Mouse (Mus musculus) frontal cortex, adult 2 months (tissue): ENCODE data around the gene Spata25. TPM values are rescaled to one million over a fixed set of nuclear protein-coding genes. Genes with fewer than 3 reads are reported as not detected.
"Not testable (repeated sequence)": the region's sequence is repeated elsewhere in the genome, so short reads cannot be mapped to it uniquely, and the experiment has no call there.

Experiments
- DNase-seq, 2 experiments: peaks; one replicate each; pipeline ENCODE4 v3.0.0; 2022; ENCODE audit warnings: low spot score in 1 of 2; ENCODE audit errors: extremely low spot score in 1 of 2
- polyA plus RNA-seq: library from polyadenylated mRNA; depleted of rRNA; stranded (reverse); fragments of >200 nt; gene quantifications from 2 replicates; pipeline ENCODE4 v1.2.3, GENCODE M21; 2012

The Spata25 gene
- polyA plus RNA-seq, 1 experiment = not detected

DNA sequence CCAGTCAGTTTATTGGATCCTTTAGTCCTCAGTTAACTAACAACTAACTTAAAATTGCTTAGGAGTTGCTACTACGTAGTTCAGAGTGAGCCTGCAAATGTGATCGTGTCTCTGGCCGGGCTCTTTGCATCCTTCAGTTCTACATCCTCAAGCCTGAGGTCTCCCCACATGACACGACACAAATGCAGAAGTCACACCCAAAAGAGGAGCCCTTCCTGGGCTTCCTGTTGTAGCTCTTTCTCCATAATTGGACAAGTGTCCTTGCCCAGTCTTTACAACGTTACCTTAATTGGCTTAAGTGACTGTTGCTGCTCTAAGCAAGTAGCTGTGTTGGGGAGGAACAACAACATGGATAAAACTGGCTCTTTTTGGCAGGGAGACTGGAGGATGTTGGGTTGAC is 13.0 kb downstream of the Spata25 start:
- no peak for DNase-seq

DNA sequence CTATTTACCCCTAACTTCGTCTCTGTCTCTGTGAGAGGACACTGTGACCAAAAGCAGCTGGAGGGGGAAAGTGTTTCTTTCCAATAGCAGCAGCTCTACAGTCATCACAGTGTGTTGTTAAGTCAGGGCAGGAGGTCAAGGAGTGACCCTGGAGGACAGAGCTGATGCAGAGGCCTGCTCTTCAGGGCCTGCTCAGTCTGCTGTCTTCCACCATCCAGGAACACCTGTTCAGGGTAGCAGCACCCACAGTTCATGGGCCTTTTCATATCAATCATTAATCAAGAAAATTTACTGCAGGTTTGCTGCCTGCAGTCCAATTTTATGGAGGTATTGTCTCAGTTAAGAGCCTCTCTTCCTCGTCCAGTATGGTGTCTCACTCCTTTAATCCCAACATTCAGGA is 14.8 kb downstream of the Spata25 start:
- DNase-seq = no peak

DNA sequence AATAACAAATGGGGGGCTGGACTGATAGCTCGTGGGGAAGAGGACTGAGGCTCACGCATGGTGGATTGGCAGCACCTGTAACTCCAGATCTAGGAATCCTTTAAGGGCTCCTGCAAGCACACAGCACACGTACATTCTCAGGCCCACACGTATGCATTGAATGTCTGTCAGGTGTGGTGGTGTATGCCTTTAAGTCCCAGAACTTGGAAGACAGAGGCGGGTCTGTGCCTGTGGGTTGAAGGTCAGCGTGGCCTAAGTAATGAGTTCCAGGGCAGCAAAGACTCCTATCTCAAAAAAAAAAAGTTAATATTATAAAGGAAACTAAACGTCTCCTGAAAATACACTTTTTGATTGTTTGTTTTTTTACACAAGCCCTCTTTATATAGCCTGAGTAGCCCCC is 21.7 kb downstream of the Spata25 start:
- DNase-seq = no peak

DNA sequence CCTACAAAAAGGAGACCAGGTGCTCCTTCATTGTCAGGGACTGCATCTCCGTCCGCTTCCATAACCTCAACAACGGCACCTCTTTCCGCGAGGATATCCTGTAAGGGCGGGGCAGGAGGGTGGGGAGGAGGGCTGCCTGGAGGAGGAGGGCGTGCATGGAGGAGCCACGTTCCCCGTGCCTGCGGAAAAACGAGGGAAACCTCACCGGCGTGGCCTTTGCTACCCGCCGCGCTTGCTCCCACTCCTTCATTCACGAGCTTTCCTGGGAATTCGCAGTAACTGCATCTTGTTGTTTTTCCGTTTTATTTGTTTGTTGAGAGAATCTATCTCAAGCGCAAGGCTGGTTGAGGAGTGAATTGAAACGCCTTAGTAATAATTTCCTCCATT is 23.0 kb downstream of the Spata25 start:
- no peak for DNase-seq

DNA sequence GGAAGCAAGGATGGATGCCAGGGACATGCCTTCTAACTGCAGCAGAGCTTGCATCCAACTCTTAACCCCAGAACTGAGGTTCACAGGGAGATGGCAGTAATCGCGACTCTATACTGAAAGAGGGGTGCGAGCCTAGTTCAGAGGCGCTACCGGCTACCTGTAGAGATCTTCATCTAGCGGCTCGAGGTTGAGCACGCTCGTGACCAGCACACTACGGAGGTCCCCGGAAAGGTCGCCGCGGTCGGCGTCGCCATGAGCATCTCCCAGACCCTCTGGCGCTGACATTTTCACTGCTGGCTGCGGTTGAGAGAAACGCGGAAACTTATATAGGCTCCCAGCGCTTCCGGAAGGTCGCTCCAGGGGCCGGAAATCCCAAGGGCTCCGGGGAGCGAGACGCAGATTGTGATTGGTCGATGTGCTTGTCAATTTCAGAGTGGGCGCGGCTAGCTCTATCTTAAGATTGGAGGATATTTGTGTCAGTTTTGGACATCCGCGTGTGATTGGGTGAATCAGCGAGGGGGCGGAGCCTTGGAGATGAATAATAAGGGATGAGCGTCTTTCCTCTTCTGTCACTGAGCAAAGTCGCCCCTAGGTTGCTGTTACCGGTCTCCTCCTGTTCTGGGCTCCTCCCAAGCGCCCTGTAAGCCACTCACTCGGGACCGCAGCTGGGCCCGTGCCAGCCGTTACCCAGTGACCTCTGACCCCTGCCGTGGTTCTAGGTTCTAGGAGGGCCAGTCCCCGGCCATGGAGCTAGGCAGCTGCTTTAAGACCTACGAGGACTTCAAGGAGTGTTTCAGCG is 23.6 kb downstream of the Spata25 start, which contains the start of the genes Acot8 and Zswim3:
TSS of gene Acot8 (minus strand) at position 350 of the 799 bp plus-strand sequence.
TSS of gene Zswim3 (plus strand) at position 566 of the 799 bp plus-strand sequence.
- peak; percentile 98 to 100 for DNase-seq

DNA sequence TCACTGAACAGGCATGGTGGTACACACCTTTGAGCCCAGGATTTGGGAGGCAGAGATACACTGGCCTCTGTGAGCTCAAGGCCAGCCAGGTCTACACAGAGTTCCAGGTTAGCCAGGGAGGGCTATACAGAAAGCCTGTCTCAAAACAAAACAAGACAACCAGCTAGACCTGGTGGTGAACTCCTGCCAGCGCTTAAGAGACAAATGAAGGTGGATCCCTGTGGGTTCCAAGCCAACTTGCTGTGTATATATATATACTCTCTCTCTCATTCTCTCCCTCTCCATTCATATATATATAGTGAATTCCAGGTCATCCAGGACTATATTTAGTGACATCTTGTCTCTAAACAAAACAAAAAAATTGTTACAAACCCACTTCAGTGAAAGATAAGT is 24.4 kb downstream of the Spata25 start:
- no peak for DNase-seq

DNA sequence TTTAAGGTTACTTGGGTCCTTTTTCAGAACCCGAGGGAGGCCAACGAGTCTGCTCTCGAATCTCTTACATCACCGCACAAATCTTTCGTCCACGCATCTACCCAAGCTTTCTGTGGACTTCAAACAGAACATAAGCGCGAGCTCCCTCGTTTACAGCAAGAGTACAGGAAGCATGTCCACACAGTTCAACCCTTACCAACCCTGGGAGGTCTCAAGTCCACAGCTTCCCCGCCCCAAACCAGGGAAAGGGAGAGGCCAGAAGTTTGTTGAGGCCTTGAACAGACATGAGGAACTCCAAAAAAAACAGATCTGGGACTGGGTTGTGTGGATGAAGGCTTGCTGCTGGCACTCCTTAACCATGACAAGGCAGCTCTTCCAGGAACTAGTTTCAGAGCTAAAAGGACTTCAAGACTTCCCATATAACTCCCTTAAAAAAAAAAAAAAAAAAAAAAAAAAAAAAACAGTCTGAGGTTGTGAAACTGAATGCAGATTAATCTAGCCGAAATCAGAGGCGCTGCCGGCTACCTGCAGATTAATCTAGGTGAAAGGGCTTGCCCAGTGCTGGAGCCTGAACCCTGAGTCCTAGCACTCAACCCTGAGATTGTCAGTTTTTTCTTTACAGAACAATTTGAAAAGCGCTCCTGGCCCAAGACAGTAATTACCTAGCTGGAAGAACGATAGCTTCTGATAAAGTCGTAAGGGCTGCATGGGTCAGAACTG is 25.0 kb downstream of the Spata25 start:
- no peak for DNase-seq

DNA sequence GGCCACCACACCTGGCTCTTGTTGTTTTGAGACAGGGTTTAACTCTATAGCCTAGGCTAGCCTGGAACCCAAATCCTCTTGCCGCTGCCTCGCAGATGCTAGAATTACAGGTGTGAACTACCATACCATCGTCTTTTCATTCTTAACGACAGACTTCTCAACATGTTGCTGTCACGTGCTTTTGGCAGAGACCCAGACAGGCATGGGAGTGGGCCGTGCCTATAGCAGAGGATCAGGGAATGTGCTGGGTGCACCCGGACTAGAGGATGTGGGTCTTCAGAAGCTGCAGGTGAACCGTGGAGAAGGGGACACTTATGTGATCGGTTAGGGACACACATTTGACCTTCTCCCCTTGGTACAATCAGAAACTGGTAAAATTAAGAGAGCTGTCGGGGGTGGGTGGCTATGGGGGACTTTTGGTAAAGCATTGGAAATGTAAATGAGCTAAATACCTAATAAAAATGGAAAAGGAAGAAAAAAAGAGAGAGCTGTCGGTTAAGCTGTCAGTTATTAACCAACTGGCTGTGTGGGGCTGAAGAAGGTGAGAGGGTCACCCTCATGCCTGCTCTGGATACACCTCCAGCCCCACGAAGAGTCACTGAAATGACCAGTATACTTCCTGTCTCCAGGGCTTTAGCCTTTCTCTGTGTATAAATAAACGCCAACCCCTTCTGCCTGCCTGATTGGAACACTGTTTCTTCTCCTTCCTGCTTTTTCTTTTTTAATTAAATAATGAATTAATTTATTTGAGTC is 27.9 kb downstream of the Spata25 start:
- no peak for DNase-seq

DNA sequence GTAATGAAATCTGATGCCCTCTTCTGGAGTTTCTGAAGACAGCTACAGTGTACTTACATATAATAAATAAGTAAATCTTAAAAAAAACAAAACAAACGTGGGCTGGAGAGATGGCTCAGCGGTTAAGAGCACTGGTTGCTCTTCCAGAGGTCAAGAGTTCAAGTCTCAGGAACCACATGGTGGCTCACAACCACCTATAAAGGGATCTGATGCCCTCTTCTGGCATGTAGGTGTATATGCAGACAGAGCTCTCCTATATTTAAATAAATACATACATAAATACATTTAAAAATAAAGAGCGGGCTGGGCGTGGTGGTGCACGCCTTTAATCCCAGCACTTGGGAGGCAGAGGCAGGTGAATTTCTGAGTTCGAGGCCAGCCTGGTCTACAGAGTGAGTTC is 29.8 kb downstream of the Spata25 start:
- DNase-seq = not testable (repeated sequence)

DNA sequence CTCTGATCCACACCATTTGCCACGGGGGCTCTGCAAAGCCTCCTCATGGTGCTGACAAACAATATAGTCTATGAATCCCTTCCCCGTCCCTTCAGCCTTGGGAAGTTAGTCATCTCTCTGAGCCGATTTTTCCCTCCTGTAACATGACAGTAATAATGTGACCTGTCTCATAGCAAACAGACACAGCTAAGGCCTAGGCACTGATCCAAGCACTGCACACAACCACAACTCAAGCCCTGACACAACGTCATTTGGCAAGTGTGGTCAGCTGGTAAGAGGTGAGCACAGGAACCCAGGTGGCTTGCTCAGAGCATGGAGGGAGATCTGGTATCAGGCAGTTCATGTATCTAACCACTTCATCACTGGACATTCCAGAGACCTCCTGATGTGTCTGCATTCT is 32.5 kb downstream of the Spata25 start:
- DNase-seq = no peak

DNA sequence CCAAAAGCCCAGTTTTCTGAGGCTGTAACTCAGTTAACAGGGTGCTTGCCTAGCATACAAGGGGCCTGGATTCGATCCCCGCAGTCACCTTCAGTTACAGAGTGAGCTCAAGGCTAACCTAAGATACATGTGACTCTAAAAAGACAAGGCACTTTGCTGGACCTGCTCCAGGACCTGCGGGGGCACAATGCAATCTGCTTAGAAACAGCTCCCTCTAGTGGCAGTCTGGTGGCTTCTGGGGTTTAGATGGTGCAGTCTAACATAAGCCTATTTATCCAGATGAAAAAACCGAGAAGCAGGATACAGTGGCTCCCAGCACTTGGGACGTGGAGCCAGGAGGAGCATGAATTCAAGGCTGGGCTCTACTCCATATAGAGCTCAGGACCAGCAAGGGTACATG is 34.0 kb downstream of the Spata25 start:
- DNase-seq = peak; percentile 65 to 96

DNA sequence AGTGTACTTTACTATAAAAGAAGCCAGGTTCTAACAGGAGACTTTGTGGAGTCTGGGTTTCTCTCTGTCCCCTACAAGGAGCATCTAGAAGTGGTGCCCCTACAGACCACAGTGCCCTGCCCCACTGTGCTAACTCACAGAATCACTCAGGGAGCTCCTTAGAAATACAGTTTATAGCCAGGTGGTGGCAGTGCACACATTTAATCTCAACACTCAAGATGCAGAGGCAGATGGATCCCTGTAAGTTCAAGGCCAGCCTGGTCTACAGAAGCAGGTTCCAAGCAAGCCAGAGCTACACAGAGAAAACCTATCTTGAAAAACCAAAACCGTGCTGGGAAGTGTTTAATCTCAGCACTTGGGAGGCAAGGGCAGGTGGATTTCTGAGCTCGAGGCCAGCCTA is 34.6 kb downstream of the Spata25 start:
- peak in 1 of 2 experiments; percentile 28 for DNase-seq

DNA sequence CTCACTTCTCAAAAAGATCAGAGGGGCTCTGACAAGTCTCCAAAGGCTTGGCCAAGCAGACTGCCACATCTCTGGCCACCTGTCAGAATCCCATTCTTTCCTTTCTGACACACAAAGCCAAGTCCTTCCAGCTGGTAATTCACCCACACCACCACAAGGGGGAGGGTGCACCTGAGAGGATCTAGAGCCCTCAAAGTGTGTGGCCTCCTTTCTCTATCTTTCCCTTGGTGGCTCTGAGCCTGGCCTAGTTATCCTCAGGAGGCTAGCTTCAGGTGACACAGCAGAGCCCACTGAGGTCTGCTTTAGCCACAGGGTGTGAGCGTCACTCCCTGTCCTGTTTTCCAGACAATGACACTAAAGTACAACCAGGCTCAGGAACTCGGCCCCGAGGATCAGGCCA is 35.1 kb downstream of the Spata25 start:
- DNase-seq = peak in 1 of 2 experiments; percentile 74

DNA sequence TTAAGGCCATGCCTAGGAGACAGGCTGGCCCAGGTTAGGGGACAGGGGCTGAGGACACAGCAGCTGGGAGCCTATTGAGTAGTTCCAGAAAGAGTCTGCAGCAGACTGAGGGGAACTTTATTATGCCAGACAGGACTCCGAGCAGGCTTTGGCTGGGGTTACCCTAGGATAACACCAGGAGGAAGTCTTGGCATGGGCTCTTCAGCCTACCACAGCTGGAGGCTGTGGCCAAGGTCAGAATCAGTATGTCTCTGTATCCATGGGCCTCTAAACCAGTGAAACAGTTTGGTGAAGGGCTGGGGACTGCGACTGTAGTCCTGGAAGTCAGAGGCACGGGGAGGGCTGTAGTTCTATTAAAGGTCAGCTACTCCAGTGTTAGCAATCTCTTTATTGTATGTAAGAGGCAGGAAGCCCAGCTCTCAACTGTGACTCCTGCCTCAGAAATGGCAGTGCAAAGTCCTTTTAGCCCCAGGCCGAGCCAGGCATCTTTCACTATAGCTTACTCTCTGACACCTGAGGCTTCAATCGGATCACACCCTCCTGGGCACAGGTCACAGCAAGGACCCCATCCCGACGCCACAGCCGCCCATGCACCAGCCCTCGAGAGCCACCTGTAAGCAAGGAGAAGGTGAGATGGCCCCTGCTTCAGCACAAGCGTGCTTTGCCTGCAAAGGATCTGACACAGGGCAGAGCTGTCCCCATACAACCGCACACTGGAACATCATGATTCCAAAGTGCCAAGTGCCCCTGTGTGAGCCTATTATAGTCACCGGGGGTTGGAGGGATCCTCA is 35.7 kb downstream of the Spata25 start:
- DNase-seq = no peak

DNA sequence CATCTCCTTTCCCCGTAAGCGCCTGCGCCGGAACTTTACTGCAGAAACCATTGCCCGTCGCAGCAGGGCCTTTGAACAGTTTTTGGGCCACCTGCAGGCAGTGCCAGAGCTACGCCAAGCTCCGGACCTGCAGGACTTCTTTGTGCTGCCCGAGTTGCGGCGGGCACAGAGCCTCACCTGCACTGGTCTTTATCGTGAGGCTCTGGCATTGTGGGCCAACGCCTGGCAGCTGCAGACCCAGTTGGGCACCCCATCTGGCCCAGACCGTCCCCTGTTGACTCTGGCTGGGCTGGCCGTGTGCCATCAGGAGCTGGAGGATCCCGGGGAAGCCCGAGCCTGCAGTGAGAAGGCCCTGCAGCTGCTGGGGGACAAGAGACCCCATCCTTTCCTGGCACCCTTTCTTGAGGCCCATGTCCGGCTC is 36.5 kb downstream of the Spata25 start:
- DNase-seq = no peak

DNA sequence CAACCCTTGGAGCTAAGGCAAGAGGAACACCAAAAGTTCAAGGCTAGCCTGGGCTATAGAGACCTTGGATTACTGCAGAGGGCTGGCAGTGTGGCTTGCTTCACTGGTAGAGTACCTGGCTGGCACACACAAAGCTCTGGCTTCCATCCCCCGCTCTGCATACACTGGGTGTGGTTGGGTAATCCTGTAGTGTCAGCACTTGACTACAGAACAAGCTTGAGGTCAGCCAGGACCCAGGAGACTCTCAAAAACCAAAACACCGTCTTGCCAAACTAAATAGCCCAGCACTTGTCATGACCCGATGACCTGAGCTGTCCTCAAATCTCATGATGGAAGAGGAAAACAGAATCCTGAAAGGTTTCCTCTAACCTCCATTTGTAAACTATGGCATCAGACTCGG is 37.9 kb downstream of the Spata25 start:
- no peak for DNase-seq

DNA sequence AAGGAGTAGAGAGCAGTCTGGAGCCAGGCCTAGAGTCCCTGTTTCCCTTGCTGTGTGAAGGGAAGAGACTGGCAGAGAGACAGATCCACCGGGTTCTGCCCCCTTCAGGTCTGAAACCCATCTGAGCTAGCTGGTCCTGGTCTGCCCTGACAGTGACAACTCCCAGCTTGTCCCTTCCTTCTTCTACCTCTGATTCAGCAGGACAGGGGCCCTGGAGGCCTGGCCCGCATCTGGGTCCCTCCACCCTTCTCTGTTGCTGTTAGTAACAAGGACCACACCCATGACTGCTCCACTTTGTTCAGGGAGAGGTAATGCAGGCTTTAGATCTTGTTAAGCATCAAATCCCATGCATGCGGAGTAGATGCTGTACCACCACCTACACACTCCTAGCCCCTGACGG is 39.9 kb downstream of the Spata25 start:
- DNase-seq = no peak

DNA sequence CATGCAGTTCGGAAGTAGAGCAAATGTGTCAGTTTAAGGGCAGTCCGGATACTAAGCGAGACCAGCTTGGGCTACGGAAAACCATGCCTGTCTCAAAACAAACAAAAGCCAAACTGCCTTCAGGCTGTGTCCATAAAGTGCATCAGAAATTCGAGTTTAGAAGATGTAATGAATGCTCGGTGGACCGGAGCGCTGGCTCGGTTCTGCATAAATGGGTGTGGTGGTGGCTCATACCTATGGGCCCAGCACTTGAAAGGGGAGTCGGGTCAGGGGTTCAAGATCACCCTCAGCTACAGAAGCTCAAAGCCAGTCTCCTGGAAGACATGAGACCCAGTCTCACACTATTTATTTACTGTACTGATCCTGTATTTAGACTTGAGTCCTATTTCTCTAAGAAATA is 40.6 kb downstream of the Spata25 start:
- DNase-seq = no peak

DNA sequence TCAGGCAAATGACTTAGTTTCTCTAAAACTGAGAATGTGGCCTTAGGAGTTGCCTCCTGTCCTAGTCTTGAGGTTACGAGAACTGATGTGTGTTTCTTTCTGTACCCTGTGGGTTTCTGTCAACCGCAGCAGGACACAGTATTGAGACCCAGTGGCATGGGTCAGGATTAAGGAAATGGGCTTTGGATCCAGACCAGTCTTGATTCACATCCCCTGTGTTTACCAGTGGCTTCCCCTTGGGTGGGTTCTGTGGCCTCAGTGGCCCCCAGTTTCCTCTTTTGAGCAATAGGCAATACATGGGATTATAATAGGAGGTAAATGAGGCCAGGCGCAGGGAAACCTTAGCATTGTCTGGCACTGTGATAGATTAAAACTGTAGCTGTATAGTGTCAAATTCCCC is 41.3 kb downstream of the Spata25 start:
- no peak for DNase-seq

DNA sequence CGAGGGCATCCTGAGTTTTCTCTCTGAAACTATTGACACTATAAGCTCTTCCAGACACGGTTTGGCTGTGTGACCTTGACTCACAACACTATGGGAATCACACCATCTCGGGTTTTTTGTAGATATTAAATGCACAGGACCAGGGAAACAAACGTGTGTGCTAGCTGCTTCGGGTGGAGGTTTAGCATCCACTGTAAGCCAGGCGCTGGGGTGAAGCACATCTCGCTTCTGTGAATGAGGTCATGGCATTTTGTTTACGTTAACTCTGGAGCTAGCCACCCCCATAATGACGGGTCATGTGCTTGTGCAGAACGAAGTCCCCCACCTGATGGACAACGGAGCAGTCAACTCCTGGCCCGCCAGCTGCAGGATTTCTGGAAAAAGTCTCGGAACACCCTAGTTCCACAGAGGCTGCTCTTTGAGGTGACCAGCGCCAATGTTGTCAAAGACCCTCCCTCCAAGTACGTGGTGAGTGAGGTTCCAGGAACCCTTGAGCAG is 41.9 kb downstream of the Spata25 start:
- no peak for DNase-seq
